Mouse (Mus musculus): Measurements from ENCODE around the gene Zfp119b. TPM values are rescaled to one million over a fixed set of nuclear protein-coding genes. Genes with fewer than 3 reads are reported as not detected.

Gene Zfp119b
- total RNA-seq (2014; fragmentation: Nextera tagmentation): 2.2 and 4.2 TPM in 2 replicates
- 7.8 and 10.0 TPM in 2 replicates for total RNA-seq (2017)
- polyA plus RNA-seq (2012): 0.22 and 0.39 TPM in 2 replicates

- Histone ChIP-seq H3K9me3 (replicated peaks) (no peaks in the 10 kb centered on the region), H3K4me1 (ENCODE audit: insufficient read depth, low read depth, low read length) (peaks cover 21% of the 10 kb centered on the region), H3K36me3 (replicated peaks) (no peaks in the 10 kb centered on the region), H3K27me3 (ENCODE audit: insufficient read depth, low read length) (peaks cover 32% of the 10 kb centered on the region), H3K4me3 (ENCODE audit: low read depth, low read length) (no peak within 1 kb of the TSS)
- TF ChIP-seq POLR2AphosphoS5 (IDR thresholded peaks at IDR 0.05; ENCODE audit: insufficient replicate concordance, low read depth, low read length) (no peak), CTCF (IDR thresholded peaks at IDR 0.05; ENCODE audit: low read depth, low read length) (no peak), GATA2 (IDR thresholded peaks at IDR 0.05; ENCODE audit: borderline replicate concordance, low read depth, low read length) (no peak), GATA1 (IDR thresholded peaks at IDR 0.05; ENCODE audit: borderline replicate concordance, low read length) (no peak), TAL1 (conservative IDR thresholded peaks at IDR 0.05; ENCODE audit: low read depth, low read length) (no peak)
- DNase-seq (ENCODE audit: low spot score): no peak
- ATAC-seq (ENCODE audit: extremely low read depth, insufficient number of reproducible peaks, low FRiP score, poor library complexity, severe bottlenecking): no peak
These were observed at the start of gene Zfp119b for GRCm38 (mm10) chr17:55949400-55949799. Zfp119b (minus strand) TSS chr17:55949500.

- DNase-seq (ENCODE audit: low spot score) (no peak), ATAC-seq (ENCODE audit: extremely low read depth, insufficient number of reproducible peaks, low FRiP score, poor library complexity, severe bottlenecking) (no peak)
- H3K4me1 ChIP-seq (ENCODE audit: insufficient read depth, low read depth, low read length): no peaks in the 10 kb centered on the region
- TF ChIP-seq TAL1 (conservative IDR thresholded peaks at IDR 0.05; ENCODE audit: low read depth, low read length) (no peak), GATA2 (IDR thresholded peaks at IDR 0.05; ENCODE audit: borderline replicate concordance, low read depth, low read length) (no peak), CTCF (IDR thresholded peaks at IDR 0.05; ENCODE audit: low read depth, low read length) (no peak), POLR2AphosphoS5 (IDR thresholded peaks at IDR 0.05; ENCODE audit: insufficient replicate concordance, low read depth, low read length) (no peak), GATA1 (IDR thresholded peaks at IDR 0.05; ENCODE audit: borderline replicate concordance, low read length) (no peak)
- H3K9me3 ChIP-seq (replicated peaks): peaks cover 4% of the 10 kb centered on the region
- H3K27me3 ChIP-seq (ENCODE audit: insufficient read depth, low read length): peaks cover 44% of the 10 kb centered on the region
- no peaks in the 10 kb centered on the region for H3K36me3 ChIP-seq (replicated peaks)
- H3K4me3 ChIP-seq (ENCODE audit: low read depth, low read length): no peak overlapping the region
These were observed 46.7 kb upstream of the Zfp119b start for GRCm38 (mm10) chr17:55996007-55996406.

GRCm38 (mm10) chr17:55990278-55990898 is 41.1 kb upstream of the Zfp119b start:
- no peaks in the 10 kb centered on the region for H3K9me3 ChIP-seq (replicated peaks)
- peaks cover 80% of the 10 kb centered on the region for H3K27me3 ChIP-seq (ENCODE audit: insufficient read depth, low read length)
- DNase-seq (ENCODE audit: low spot score) (no peak), ATAC-seq (ENCODE audit: extremely low read depth, insufficient number of reproducible peaks, low FRiP score, poor library complexity, severe bottlenecking) (no peak)
- TF ChIP-seq POLR2AphosphoS5 (IDR thresholded peaks at IDR 0.05; ENCODE audit: insufficient replicate concordance, low read depth, low read length): no peak
- TF ChIP-seq CTCF (IDR thresholded peaks at IDR 0.05; ENCODE audit: low read depth, low read length): no peak
- no peak for TF ChIP-seq GATA1 (IDR thresholded peaks at IDR 0.05; ENCODE audit: borderline replicate concordance, low read length)
- TF ChIP-seq TAL1 (conservative IDR thresholded peaks at IDR 0.05; ENCODE audit: low read depth, low read length): no peak
- no peak for TF ChIP-seq GATA2 (IDR thresholded peaks at IDR 0.05; ENCODE audit: borderline replicate concordance, low read depth, low read length)
- H3K4me3 ChIP-seq (ENCODE audit: low read depth, low read length): no peak overlapping the region
- H3K36me3 ChIP-seq (replicated peaks): no peaks in the 10 kb centered on the region
- peaks cover 8% of the 10 kb centered on the region for H3K4me1 ChIP-seq (ENCODE audit: insufficient read depth, low read depth, low read length)

- ATAC-seq (ENCODE audit: extremely low read depth, insufficient number of reproducible peaks, low FRiP score, poor library complexity, severe bottlenecking) (no peak), DNase-seq (ENCODE audit: low spot score) (no peak)
- peaks cover 8% of the 10 kb centered on the region for H3K4me1 ChIP-seq (ENCODE audit: insufficient read depth, low read depth, low read length)
- H3K4me3 ChIP-seq (ENCODE audit: low read depth, low read length): no peak within 1 kb of the TSS
- no peaks in the 10 kb centered on the region for H3K9me3 ChIP-seq (replicated peaks)
- peaks cover 60% of the 10 kb centered on the region for H3K27me3 ChIP-seq (ENCODE audit: insufficient read depth, low read length)
- H3K36me3 ChIP-seq (replicated peaks): no peaks in the 10 kb centered on the region
- TF ChIP-seq TAL1 (conservative IDR thresholded peaks at IDR 0.05; ENCODE audit: low read depth, low read length) (no peak), POLR2AphosphoS5 (IDR thresholded peaks at IDR 0.05; ENCODE audit: insufficient replicate concordance, low read depth, low read length) (no peak), GATA2 (IDR thresholded peaks at IDR 0.05; ENCODE audit: borderline replicate concordance, low read depth, low read length) (no peak), CTCF (IDR thresholded peaks at IDR 0.05; ENCODE audit: low read depth, low read length) (no peak), GATA1 (IDR thresholded peaks at IDR 0.05; ENCODE audit: borderline replicate concordance, low read length) (no peak)
These were observed 37.0 kb upstream of the Zfp119b start, which contains the start of gene Fsd1 for GRCm38 (mm10) chr17:55986030-55986961. Fsd1 (plus strand) TSS chr17:55986509.

- TF ChIP-seq POLR2AphosphoS5 (IDR thresholded peaks at IDR 0.05; ENCODE audit: insufficient replicate concordance, low read depth, low read length) (no peak), GATA1 (IDR thresholded peaks at IDR 0.05; ENCODE audit: borderline replicate concordance, low read length) (no peak), TAL1 (conservative IDR thresholded peaks at IDR 0.05; ENCODE audit: low read depth, low read length) (no peak), GATA2 (IDR thresholded peaks at IDR 0.05; ENCODE audit: borderline replicate concordance, low read depth, low read length) (no peak), CTCF (IDR thresholded peaks at IDR 0.05; ENCODE audit: low read depth, low read length) (no peak)
- Histone ChIP-seq H3K9me3 (replicated peaks) (no peaks in the 10 kb centered on the region), H3K4me3 (ENCODE audit: low read depth, low read length) (no peak overlapping the region), H3K36me3 (replicated peaks) (no peaks in the 10 kb centered on the region), H3K4me1 (ENCODE audit: insufficient read depth, low read depth, low read length) (peaks cover 8% of the 10 kb centered on the region), H3K27me3 (ENCODE audit: insufficient read depth, low read length) (peaks cover 40% of the 10 kb centered on the region)
- ATAC-seq (ENCODE audit: extremely low read depth, insufficient number of reproducible peaks, low FRiP score, poor library complexity, severe bottlenecking): no peak
- no peak for DNase-seq (ENCODE audit: low spot score)
These were observed 28.0 kb upstream of the Zfp119b start for GRCm38 (mm10) chr17:55977301-55977700.
